Mouse (Mus musculus) urinary bladder, postnatal 25 days (tissue): ENCODE data around the gene Egfr.

ENCODE experiments used
- DNase-seq: peaks from one replicate; pipeline ENCODE4 v3.0.0; 2022; ENCODE audit warnings: low spot score

The Egfr gene

DNA sequence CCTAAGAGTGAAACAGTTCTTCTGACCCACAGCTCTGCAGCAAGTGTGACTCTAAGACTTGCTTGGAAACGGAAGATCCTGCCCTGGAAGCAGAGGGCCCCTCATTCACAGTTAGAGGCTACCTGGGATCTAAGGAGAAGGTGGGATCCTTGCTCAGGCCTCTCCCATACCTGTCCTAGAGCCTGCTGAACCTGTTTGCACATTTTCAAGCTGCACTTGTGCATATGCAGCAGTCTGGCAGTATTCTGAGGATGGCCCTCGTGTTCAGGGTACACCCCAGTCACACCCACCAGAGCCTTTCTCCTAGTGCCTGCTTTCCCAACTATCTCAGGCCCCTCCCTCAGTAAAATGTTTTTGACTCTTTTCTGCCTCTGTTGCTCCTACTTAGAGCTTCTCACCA is 29.6 kb downstream of the Egfr start:
- no peak for DNase-seq

GRCm38 (mm10) chr11:16783926-16784659 is 32.1 kb downstream of the Egfr start:
- no peak for DNase-seq

GRCm38 (mm10) chr11:16792638-16793585 is 40.9 kb downstream of the Egfr start:
- no peak for DNase-seq

DNA sequence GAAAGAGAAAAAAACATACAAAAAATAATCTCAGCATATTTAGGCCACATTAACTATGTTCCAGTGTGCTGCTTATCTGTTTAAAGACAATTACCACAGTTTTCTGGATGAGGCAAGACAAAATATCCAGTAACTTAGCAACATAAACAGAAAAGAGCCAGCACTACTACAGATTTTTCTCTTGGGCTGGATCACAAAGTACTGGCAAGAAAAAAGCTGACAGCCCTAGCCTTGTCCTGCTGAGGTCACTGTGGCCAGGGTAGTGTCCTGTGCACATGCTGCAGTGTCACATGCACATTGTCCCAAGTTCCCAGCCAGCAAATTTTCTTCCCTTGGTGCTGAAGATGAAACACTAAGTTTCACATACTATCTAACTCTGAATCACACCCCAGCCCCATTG is 43.0 kb downstream of the Egfr start:
- no peak for DNase-seq

GRCm38 (mm10) chr11:16795513-16795912 is 43.5 kb downstream of the Egfr start:
- no peak for DNase-seq

DNA sequence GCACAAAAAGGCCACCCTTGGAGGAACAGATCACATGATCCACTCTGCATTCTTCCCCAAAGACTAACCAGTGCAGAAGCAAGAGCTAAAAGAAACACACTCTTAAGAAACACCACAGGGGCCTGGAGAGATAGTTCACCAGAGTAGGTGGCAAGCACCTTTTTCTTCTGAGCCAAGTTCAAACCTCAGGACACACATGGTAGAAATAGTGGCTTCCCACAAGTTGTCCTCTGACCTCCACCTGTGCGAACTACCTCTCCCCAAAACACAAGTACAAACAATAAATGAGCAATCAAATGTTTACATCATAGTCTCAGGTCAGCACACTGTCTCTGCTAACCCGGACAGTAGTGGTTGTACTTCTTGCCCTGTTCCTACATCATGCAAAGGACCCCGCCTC is 45.5 kb downstream of the Egfr start:
- DNase-seq: no peak

DNA sequence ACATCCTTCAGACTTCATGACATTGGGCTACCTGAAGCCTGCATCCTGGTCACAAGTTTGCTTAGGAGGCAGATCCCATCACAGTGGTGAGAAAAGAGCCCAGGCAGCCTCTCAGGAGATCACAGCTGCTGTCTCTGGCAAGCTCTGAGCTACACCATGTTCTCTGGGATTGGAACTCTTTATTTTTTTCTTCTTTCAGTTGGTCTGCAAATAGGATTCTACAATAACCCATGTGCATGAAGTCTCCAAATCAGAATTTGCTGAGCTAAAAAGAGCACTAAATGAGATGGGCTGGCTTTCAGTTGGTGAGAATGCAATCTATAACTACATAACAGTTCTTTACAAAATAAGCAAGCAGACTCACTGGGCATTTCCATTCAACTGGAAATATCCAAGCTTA is 46.1 kb downstream of the Egfr start:
- no peak for DNase-seq

GRCm38 (mm10) chr11:16800507-16800906 is 48.5 kb downstream of the Egfr start:
- peak; percentile 41 for DNase-seq

GRCm38 (mm10) chr11:16802668-16803067 is 50.7 kb downstream of the Egfr start:
- DNase-seq: no peak

GRCm38 (mm10) chr11:16804016-16804415 is 52.0 kb downstream of the Egfr start:
- no peak for DNase-seq

DNA sequence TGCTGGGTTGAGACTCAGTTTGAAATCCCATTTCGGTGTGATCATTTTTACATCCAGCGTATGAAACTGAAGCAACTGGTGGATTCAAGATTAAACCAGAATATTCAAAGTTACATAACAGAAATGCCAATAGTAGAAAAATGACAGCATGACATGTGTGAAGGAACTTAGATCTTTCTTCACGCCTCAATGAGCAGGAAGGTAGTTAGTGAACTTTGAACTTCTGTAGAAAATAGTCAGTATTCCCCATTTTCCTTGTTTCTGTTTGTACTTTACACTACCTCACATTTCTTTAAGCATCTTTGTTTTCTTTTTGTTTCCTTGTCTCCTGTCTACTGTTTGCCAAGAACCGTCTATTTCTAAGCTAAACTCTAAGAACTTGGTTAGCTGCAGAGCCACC is 53.9 kb downstream of the Egfr start:
- DNase-seq: no peak

GRCm38 (mm10) chr11:16809161-16809967 is 57.4 kb downstream of the Egfr start:
- no peak for DNase-seq

DNA sequence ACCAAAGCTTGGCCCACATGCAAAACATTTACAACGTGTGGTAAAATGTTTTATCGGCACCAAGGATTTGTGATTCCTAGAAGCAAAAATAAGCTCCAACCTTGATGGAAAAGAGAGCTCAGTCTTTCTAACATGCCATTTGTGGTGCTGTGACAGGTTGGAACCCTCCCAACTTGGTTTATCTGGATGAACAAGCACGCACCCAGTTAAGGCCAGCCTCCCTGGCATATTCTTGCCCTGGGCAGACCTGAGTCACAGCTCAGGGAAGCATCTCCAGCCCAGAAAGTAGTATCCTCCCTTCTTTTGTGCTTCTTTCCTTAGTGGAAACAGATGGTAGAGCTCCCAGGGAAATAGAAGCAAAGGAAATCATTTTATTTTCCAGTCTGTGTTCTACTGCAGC is 58.1 kb downstream of the Egfr start:
- DNase-seq: no peak

DNA sequence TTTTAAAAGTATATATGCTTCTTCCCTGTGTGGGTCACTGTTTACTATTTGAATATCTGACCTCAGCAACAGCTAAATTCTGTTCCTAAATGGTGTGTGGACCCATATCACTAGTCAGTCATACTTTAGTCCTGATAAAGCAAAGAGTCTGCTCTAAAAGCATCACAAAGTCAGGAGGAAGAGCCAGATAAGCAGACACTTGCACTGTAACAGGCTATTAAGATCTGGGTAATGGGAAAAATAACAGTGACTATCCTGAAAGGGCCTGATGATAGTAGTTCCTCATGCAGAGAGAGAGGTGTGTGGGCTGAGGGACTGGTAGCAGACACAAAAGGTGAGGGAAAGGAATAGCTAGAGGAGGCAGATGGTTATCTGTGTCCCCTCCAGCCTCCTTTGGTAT is 61.3 kb downstream of the Egfr start:
- no peak for DNase-seq

DNA sequence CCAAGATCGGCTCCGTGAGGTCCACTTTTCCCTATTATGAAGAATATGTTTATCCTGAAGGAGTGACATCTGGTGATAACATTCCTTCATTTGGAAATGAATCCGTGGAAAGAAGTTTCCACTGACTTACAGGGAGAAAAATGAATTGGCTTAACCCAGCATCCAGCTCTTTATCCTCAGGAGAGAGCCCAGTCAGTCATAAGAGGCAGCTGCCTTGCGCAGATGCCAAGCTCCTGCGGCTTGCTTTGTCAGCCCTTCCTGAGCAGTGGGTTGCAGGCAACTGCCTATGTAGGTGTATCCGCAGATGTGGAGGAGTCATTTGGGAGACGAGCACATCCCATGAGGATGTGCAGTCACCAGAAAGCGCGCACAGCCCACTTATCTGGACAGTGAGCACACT is 64.4 kb downstream of the Egfr start:
- no peak for DNase-seq

GRCm38 (mm10) chr11:16817336-16818034 is 65.5 kb downstream of the Egfr start:
- DNase-seq: no peak

- no peak for DNase-seq
Observed at GRCm38 (mm10) chr11:16819424-16819823, 67.4 kb downstream of the Egfr start.

GRCm38 (mm10) chr11:16820138-16820537 is 68.1 kb downstream of the Egfr start:
- DNase-seq: no peak

GRCm38 (mm10) chr11:16821668-16822254 is 69.8 kb downstream of the Egfr start:
- DNase-seq: no peak

- no peak for DNase-seq
Observed at GRCm38 (mm10) chr11:16823830-16824545, 72.0 kb downstream of the Egfr start.

DNA sequence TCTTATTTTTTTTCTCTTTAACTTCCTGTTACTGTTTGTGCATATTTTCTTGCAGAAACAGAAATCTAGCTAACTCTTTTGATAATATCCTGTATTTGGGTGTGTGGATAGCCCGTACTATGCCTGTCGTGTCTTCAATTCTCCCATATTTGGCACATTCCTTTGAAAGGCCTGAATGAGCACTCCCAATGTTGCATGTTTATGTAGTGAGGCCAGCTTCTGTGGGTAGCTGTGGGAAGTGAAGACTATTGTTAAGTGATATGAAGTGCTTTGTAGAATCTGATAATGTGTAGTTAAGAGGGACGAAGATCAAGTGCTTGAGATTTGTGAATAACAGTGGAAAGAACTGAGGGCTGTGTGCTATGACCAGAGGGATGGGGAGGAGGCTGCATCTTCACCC is 77.5 kb downstream of the Egfr start:
- DNase-seq: no peak
